Mouse (Mus musculus) MEL (cell line): ENCODE results near the gene Rpl36al. TPM values are rescaled to one million over a fixed set of nuclear protein-coding genes. Genes with fewer than 3 reads are reported as not detected.
"Not testable (repeated sequence)": the region's sequence is repeated elsewhere in the genome, so short reads cannot be mapped to it uniquely, and the experiment has no call there.

Source experiments
- DNase-seq: peaks from one replicate; pipeline ENCODE4 v3.0.0; 2011; ENCODE audit warnings: low read depth, low spot score
- H3K27ac ChIP-seq: 2 replicates; pipeline ENCODE4 v1.5.1; 2012; ENCODE audit warnings: low read depth, mild to moderate bottlenecking, control low read depth, low read length, moderate library complexity; ENCODE audit not compliant: control insufficient read depth
- H3K27me3 ChIP-seq, 2 experiments: fragments of 150-350 bp in 1 of 2; sonication (generic) in 1 of 2; 2 replicates each; pipeline ENCODE4 v1.6.1; 2012; ENCODE audit warnings: low read length in 2 of 2, mild to moderate bottlenecking in 2 of 2, improper control_type of control experiment in 1 of 2, moderate library complexity in 1 of 2; ENCODE audit not compliant: insufficient read depth in 2 of 2, control insufficient read depth in 1 of 2
- H3K36me3 ChIP-seq, 2 experiments: 2 replicates each; pipeline ENCODE4 v1.6.1; 2012 to 2014; ENCODE audit warnings: low read length in 2 of 2, improper control_type of control experiment in 1 of 2, inconsistent platforms in 1 of 2, mild to moderate bottlenecking in 1 of 2; ENCODE audit not compliant: insufficient read depth in 2 of 2, control insufficient read depth in 1 of 2
- H3K4me1 ChIP-seq, 2 experiments: fragments of 150-350 bp in 1 of 2; sonication (generic) in 1 of 2; 2 replicates each; pipeline ENCODE4 v1.6.1; 2012; ENCODE audit warnings: low read length in 2 of 2, improper control_type of control experiment in 1 of 2, mild to moderate bottlenecking in 1 of 2; ENCODE audit not compliant: insufficient read depth in 2 of 2, control insufficient read depth in 1 of 2
- H3K4me3 ChIP-seq, 2 experiments: fragments of 150-350 bp in 1 of 2; sonication (generic) in 1 of 2; 2 replicates each; pipeline ENCODE4 v1.5.1; 2012; ENCODE audit warnings: low read depth in 2 of 2, low read length in 2 of 2, mild to moderate bottlenecking in 2 of 2, moderate library complexity in 2 of 2, control low read depth in 1 of 2, improper control_type of control experiment in 1 of 2; ENCODE audit not compliant: control insufficient read depth in 1 of 2, insufficient read depth in 1 of 2
- H3K79me2 ChIP-seq: 2 replicates; pipeline ENCODE4 v1.6.1; 2012; ENCODE audit warnings: mild to moderate bottlenecking, low read length, moderate library complexity; ENCODE audit not compliant: control insufficient read depth, poor library complexity, insufficient read depth
- H3K9ac ChIP-seq: 2 replicates; pipeline ENCODE4 v1.6.1; 2012; ENCODE audit warnings: low read depth, mild to moderate bottlenecking, control low read depth, low read length, moderate library complexity; ENCODE audit not compliant: control insufficient read depth, poor library complexity, severe bottlenecking
- H3K9me3 ChIP-seq: fragments of 150-350 bp; sonication (generic); replicated peaks from 2 replicates; pipeline ENCODE4 v1.6.1; 2012; ENCODE audit warnings: mild to moderate bottlenecking, low read length, improper control_type of control experiment, moderate library complexity; ENCODE audit not compliant: insufficient read depth
- CHD2 ChIP-seq: IDR thresholded peaks from 2 replicates; pipeline ENCODE4 v1.6.1; 2011; ENCODE audit warnings: low read length, improper control_type of control experiment
- CTCF ChIP-seq, 3 experiments: IDR thresholded peaks in 2 of 3; conservative IDR thresholded peaks in 1 of 3; 2 replicates each; pipeline ENCODE4 v1.5.1; 2011 to 2012; ENCODE audit warnings: low read length in 3 of 3, low read depth in 2 of 3, mild to moderate bottlenecking in 2 of 3, improper control_type of control experiment in 1 of 3, inconsistent platforms in 1 of 3, mixed read lengths in 1 of 3, moderate library complexity in 1 of 3; ENCODE audit not compliant: control insufficient read depth in 1 of 3, insufficient read depth in 1 of 3, poor library complexity in 1 of 3, severe bottlenecking in 1 of 3
- E2F4 ChIP-seq: IDR thresholded peaks from 2 replicates; pipeline ENCODE4 v1.6.1; 2011; ENCODE audit warnings: low read depth, low read length, improper control_type of control experiment, borderline replicate concordance
- ETS1 ChIP-seq: IDR thresholded peaks from 2 replicates; pipeline ENCODE4 v1.6.1; 2012; ENCODE audit warnings: low read depth, mild to moderate bottlenecking, inconsistent platforms, low read length, improper control_type of control experiment, moderate library complexity
- HCFC1 ChIP-seq: IDR thresholded peaks from 2 replicates; pipeline ENCODE4 v1.6.1; 2012; ENCODE audit warnings: low read depth, mild to moderate bottlenecking, inconsistent platforms, low read length, improper control_type of control experiment, moderate library complexity
- JUND ChIP-seq: IDR thresholded peaks from 2 replicates; pipeline ENCODE4 v1.6.1; 2011; ENCODE audit warnings: low read depth, mild to moderate bottlenecking, improper control_type of control experiment, low read length
- KAT2A ChIP-seq: conservative IDR thresholded peaks from 2 replicates; pipeline ENCODE4 v1.6.1; 2012; ENCODE audit warnings: low read depth, low read length, improper control_type of control experiment, inconsistent platforms
- MAZ ChIP-seq: IDR thresholded peaks from 2 replicates; pipeline ENCODE4 v1.6.1; 2012; ENCODE audit warnings: low read depth, mild to moderate bottlenecking, inconsistent platforms, low read length, improper control_type of control experiment
- MXI1 ChIP-seq: IDR thresholded peaks from 2 replicates; pipeline ENCODE4 v1.6.1; 2011; ENCODE audit warnings: mild to moderate bottlenecking, low read depth, low read length, improper control_type of control experiment
- MYC ChIP-seq: IDR thresholded peaks from 2 replicates; pipeline ENCODE4 v1.6.1; 2011; ENCODE audit warnings: low read depth, mild to moderate bottlenecking, low read length, improper control_type of control experiment, moderate library complexity
- POLR2A ChIP-seq, 2 experiments: IDR thresholded peaks; 2 replicates each; pipeline ENCODE4 v1.6.1; 2011 to 2012; ENCODE audit warnings: low read length in 2 of 2, mild to moderate bottlenecking in 2 of 2, control low read depth in 1 of 2, improper control_type of control experiment in 1 of 2, low read depth in 1 of 2, moderate library complexity in 1 of 2; ENCODE audit not compliant: control insufficient read depth in 1 of 2, insufficient read depth in 1 of 2, poor library complexity in 1 of 2
- RAD21 ChIP-seq: IDR thresholded peaks from 2 replicates; pipeline ENCODE4 v1.6.1; 2011; ENCODE audit warnings: mild to moderate bottlenecking, low read depth, low read length, improper control_type of control experiment
- RCOR1 ChIP-seq: IDR thresholded peaks from 2 replicates; pipeline ENCODE4 v1.6.1; 2012; ENCODE audit warnings: low read depth, mild to moderate bottlenecking, inconsistent platforms, low read length, improper control_type of control experiment
- SIN3A ChIP-seq: IDR thresholded peaks from 2 replicates; pipeline ENCODE4 v1.6.1; 2012; ENCODE audit warnings: low read length, improper control_type of control experiment, inconsistent platforms
- TAL1 ChIP-seq: IDR thresholded peaks from 2 replicates; pipeline ENCODE4 v1.6.1; 2012; ENCODE audit warnings: mild to moderate bottlenecking, inconsistent platforms, low read length, moderate library complexity, mixed read lengths
- TBP ChIP-seq: IDR thresholded peaks from 2 replicates; pipeline ENCODE4 v1.8.0; 2011; ENCODE audit warnings: low read depth, low read length, improper control_type of control experiment
- UBTF ChIP-seq: IDR thresholded peaks from 2 replicates; pipeline ENCODE4 v1.6.1; 2012; ENCODE audit warnings: low read depth, mild to moderate bottlenecking, inconsistent platforms, low read length, improper control_type of control experiment, moderate library complexity, borderline replicate concordance; ENCODE audit not compliant: insufficient read depth
- USF1 ChIP-seq: IDR thresholded peaks from 2 replicates; pipeline ENCODE4 v1.6.1; 2014; ENCODE audit warnings: low read depth, mild to moderate bottlenecking, inconsistent platforms, low read length, improper control_type of control experiment, moderate library complexity
- ZC3H11A ChIP-seq: IDR thresholded peaks from 2 replicates; pipeline ENCODE4 v1.6.1; 2012; ENCODE audit warnings: low read depth, mild to moderate bottlenecking, inconsistent platforms, low read length, improper control_type of control experiment
- ZKSCAN1 ChIP-seq: IDR thresholded peaks from 2 replicates; pipeline ENCODE4 v1.6.1; 2012; ENCODE audit warnings: low read depth, mild to moderate bottlenecking, inconsistent platforms, low read length, improper control_type of control experiment, moderate library complexity
- ZMIZ1 ChIP-seq: IDR thresholded peaks from 2 replicates; pipeline ENCODE4 v1.6.1; 2012; ENCODE audit warnings: low read depth, mild to moderate bottlenecking, inconsistent platforms, low read length, improper control_type of control experiment, moderate library complexity
- ZNF384 ChIP-seq: IDR thresholded peaks from 2 replicates; pipeline ENCODE4 v1.6.1; 2012; ENCODE audit warnings: low read depth, mild to moderate bottlenecking, inconsistent platforms, low read length, improper control_type of control experiment
- polyA plus RNA-seq, 2 experiments: library from polyadenylated mRNA; stranded (reverse) in 1 of 2; unstranded in 1 of 2; fragments of >175 nt in 1 of 2; fragments of >200 nt in 1 of 2; gene quantifications; 2 replicates each; pipeline versions ENCODE4 v1.2.1 to v1.2.4; 2012; ENCODE audit warnings: low replicate concordance in 2 of 2, low read depth in 1 of 2; ENCODE audit not compliant: insufficient read length in 2 of 2, insufficient read depth in 1 of 2, missing spikeins in 1 of 2
- total RNA-seq: library from RNA; depleted of rRNA; stranded (reverse); fragments of 300-350 nt; gene quantifications from 2 replicates; pipeline ENCODE4 v1.2.3, GENCODE M21; 2012

Gene Rpl36al
- total and polyA plus RNA-seq, 3 experiments: 696 to 1,318 TPM; not detected in 1

GRCm38 (mm10) chr12:69164904-69165303 lies 19.0 kb downstream of the Rpl36al start (continued):
- TF ChIP-seq RCOR1 (peak; percentile 59; the same call in 1 of the 2 replicates), JUND (no peak), POLR2A (IDR thresholded peaks at IDR 0.05; ENCODE audit: control insufficient read depth in 1 of 2, insufficient read depth in 1 of 2, low read depth in 1 of 2, low read length in 2 of 2, poor library complexity in 1 of 2) (no peak), MXI1 (peak; percentile 33; the same call in 1 of the 2 replicates), MAZ (no peak), TAL1 (0 out of 2 replicates have a peak, but pooled peaks have one; percentile 26), CHD2 (no peak), E2F4 (no peak), RAD21 (peak; percentile 3), ZMIZ1 (no peak), KAT2A (no peak)

GRCm38 (mm10) chr12:69163586-69163985 lies 20.3 kb downstream of the Rpl36al start:
- H3K9ac ChIP-seq, H3K9me3 ChIP-seq, H3K27ac ChIP-seq, H3K27me3 ChIP-seq, H3K4me3 ChIP-seq, H3K79me2 ChIP-seq, DNase-seq: not testable (repeated sequence)
- Histone ChIP-seq H3K36me3 (peaks cover 0 to 23% of the 10 kb centered on the region in 2 experiments; a peak in 2 of 4 replicates), H3K4me1 (peaks cover 2 to 16% of the 10 kb centered on the region in 2 experiments; a peak in 3 of 4 replicates)

- H3K79me2 ChIP-seq: peaks cover 11% of the 10 kb centered on the region
- H3K4me1 ChIP-seq: peaks cover 2 to 23% of the 10 kb centered on the region in 2 experiments; a peak in 3 of 4 replicates
- H3K36me3 ChIP-seq: peaks cover 8 to 34% of the 10 kb centered on the region in 2 experiments
- peak; percentile 86 for TF ChIP-seq TBP
- not testable (repeated sequence) for H3K9me3 ChIP-seq, H3K27me3 ChIP-seq, H3K9ac ChIP-seq, H3K27ac ChIP-seq
- peak overlapping the region; percentile 9 to 29; a peak in 2 of 4 replicates for H3K4me3 ChIP-seq
- peak; percentile 47 for DNase-seq
Measured at GRCm38 (mm10) chr12:69160677-69161076, 23.2 kb downstream of the Rpl36al start.

GRCm38 (mm10) chr12:69159578-69159940 lies 24.3 kb downstream of the Rpl36al start:
- H3K79me2 ChIP-seq: peaks cover 11% of the 10 kb centered on the region
- no peaks in the 10 kb centered on the region for H3K9me3 ChIP-seq
- peaks cover 1 to 20% of the 10 kb centered on the region in 2 experiments; a peak in 3 of 4 replicates for H3K4me1 ChIP-seq
- TF ChIP-seq ZKSCAN1 (no peak), UBTF (0 out of 2 replicates have a peak, but pooled peaks have one; percentile 59), ZNF384 (peak; percentile 94), MYC (peak; percentile 31; the same call in 1 of the 2 replicates), SIN3A (peak; percentile 55; the same call in 1 of the 2 replicates), HCFC1 (peak; percentile 47), ETS1 (0 out of 2 replicates have a peak, but pooled peaks have one; percentile 0), USF1 (no peak), ZC3H11A (0 out of 2 replicates have a peak, but pooled peaks have one; percentile 35), CTCF (IDR thresholded peaks at IDR 0.05 in 2 of 3, conservative IDR thresholded peaks at IDR 0.05 in 1 of 3; ENCODE audit: control insufficient read depth in 1 of 3, insufficient read depth in 1 of 3, low read depth in 2 of 3, low read length in 3 of 3, poor library complexity in 1 of 3, severe bottlenecking in 1 of 3) (peak in 2 of 3 experiments; percentile 20 to 62; a peak in 5 of 6 replicates), TBP (peak; percentile 4; the same call in 1 of the 2 replicates), ZMIZ1 (no peak)
- DNase-seq: peak; percentile 89
- H3K36me3 ChIP-seq: peaks cover 8 to 25% of the 10 kb centered on the region in 2 experiments
- H3K27me3 ChIP-seq: no peaks in the 10 kb centered on the region
- H3K4me3 ChIP-seq: peak overlapping the region in 1 of 2 experiments; percentile 23; a peak in 1 of 4 replicates
- no peak overlapping the region for H3K9ac ChIP-seq
- no peak overlapping the region for H3K27ac ChIP-seq
